Mouse (Mus musculus): Measurements from ENCODE around the gene Pccb.

Pccb gene

DNA sequence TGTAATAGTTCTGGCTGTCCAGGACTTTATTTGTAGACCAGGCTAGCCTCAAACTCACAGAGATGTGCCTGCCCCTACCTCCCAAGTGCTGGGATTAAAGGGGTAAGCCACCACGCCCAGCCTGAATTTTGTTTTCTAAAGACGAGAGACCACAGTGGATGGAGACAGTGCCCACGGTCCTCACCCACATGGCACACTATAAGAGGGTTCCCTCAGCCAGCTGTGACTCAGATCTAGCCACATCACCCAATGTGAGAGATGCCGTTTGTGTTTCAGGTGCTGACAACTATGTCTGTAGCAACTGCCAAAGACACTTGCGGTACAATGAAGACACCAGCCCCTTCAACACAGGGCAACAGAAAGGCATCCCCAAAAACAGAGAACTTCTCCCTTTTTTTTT lies 47.7 kb downstream of the Pccb start:
- DNase-seq (ENCODE audit: extremely low spot score, low spot score): no peak

DNA sequence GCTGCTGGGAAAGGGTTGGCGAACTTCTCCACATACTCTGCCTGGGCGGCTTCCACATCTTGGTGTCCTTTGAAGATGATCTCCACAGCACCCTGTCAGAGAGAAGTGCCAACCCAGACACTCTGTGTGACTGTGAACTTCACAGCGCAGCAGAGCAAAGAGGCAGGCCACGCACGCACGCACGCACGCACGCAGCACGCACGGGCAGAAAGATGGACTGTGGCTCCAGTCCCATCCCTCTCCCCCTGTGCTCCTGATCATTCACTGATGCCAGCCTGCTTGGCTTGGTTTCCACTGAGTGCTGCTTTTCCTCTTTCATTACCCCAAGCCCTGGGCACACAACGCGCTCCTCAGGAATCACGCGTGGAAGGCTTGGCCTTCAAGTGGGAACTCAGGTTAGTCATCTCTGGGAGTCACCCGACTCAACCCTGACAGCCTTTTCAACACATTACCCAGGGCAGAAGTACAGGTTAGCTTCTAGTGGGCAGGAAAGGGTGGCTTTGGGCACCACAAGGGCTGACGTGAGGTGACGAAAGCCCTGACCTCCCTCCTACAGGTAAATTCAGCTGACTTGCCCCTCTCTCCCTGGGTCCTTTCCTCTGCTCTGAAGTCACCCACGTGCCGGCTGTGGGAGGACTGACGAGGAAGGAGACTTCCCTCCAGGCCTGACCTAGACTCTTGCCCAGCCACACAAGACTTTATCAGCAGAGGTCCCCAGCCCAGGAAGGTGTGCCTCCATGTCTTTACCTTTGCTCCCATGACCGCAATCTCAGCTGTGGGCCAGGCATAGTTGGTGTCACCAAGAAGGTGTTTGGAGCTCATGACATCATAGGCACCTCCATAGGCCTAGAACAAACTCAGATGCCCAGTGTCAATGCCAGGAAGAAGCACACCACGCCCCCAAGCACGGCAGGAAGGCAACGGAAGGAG lies 50.1 kb downstream of the Pccb start:
- DNase-seq (ENCODE audit: extremely low spot score, low spot score): no peak

- no peak for DNase-seq (ENCODE audit: extremely low spot score, low spot score)
Observed at GRCm38 (mm10) chr9:100982786-100983185, 51.9 kb downstream of the Pccb start.

- no peak for DNase-seq (ENCODE audit: extremely low spot score, low spot score)
Observed at GRCm38 (mm10) chr9:100979260-100979659, 55.4 kb downstream of the Pccb start.

DNA sequence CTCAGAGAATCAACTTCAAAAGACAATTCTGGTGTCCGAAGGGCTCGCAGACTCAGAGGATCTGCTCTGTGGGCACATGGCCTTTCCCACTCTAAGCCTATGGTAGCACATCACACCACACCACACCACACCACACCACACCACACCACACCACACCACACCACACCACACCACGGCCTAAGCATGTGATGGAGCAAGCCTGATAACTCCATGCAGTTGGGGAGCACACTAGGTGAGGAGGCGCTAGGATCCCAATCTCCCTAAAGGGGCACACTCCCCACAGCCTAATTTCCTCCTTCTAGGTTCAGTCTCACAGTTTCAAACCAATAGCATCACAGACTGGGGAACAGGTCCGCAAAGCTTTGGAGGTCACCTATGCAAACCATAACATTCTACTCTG lies 56.0 kb downstream of the Pccb start:
- DNase-seq (ENCODE audit: extremely low spot score, low spot score): no peak

- no peak for DNase-seq (ENCODE audit: extremely low spot score, low spot score)
Observed at GRCm38 (mm10) chr9:100969461-100969860, 65.2 kb downstream of the Pccb start.

DNA sequence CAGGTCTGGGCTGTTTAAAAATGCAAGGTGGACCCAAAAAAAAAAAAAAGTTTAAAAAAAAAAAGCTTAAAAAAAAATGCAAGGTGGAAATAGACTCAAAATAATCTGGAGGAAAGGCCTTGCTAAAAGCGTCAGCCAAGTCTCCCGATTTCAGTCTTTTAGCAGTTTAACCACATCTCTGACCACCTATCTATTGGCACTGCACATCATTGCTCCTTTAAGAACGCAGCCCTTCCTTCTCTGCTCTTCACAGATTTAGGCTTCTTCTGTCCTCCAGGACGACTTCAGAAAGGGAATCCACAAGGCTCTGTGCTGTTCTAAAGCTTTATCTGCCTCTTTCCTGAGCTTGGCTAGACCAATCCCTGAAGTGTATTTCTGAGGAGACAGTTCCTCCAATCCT lies 70.6 kb downstream of the Pccb start:
- no peak for DNase-seq (ENCODE audit: extremely low spot score, low spot score)

DNA sequence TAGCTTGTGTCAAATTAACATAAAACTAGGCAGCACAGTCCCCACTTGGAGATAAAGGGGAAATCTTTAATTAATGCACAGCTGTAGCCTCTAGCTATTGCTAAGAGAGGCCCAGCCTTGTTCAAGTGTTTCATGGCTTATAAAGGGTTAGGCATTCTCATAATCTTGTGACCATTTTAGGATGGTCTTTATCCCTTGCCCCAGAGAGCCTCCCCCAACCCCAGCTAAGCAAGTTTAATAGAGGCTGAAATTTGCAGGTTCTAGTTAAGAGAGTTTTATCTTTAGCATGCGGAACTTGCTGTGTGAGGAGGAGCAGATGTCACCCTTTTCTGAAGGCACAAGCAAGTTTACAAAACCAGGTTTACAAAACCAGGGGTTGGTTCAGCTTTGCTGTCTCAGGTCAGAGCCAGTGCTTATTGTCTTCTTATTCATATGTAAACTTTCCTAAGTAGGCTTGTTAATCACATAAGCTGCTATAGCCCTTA lies 71.2 kb downstream of the Pccb start:
- DNase-seq (ENCODE audit: extremely low spot score, low spot score): no peak

- DNase-seq (ENCODE audit: extremely low spot score, low spot score): no peak
Observed at GRCm38 (mm10) chr9:100962903-100963427, 71.7 kb downstream of the Pccb start.

DNA sequence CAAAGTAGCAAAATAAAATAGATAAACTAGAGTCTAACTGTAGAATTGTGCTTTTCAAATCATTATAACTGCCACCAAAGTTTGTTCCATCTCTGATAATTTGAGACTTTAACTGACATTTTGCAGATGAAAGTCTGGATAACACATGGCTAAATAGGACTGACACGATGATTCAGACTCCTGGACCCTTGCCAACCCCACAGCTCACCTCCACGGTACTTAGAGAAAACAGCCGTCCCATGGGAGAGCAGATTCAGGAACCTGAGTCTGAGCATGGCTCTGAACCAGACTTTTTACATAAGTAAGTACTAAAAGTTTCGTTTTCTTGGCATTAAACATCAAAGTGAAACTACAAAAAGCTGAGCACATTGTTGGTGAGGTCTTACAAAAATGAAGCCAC lies 83.2 kb downstream of the Pccb start:
- no peak for DNase-seq (ENCODE audit: extremely low spot score, low spot score)

DNA sequence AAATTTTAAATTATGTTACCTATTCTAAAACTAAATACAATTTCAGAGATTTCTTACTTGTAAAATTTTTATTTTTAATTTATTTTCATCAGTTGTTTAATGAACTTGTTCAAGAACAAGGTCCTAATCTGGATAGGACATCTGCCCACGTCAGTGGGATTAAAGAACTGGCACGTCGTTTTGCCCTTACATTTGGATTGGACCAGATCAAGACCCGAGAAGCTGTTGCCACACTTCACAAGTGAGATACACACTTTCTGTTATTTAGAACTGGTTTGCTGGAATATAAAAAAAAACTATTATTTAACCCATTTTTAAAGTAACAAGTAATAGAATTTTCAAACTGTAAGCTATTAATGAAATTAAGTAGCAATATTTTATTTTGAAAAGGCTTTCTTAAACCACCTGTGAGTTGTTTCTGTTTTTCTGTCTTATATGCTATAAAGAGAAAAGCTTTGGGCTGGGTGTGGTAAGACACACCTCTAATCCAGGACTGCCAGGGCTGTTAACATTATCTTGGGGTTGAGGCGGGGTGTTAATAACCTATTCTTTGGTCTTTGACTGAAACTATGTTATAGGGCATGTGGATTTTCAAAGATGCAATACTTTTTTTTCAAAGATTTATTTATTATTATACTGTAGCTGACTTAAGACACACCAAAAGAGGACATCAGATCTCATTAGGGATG lies 89.9 kb downstream of the Pccb start:
- no peak for DNase-seq (ENCODE audit: extremely low spot score, low spot score)

DNA sequence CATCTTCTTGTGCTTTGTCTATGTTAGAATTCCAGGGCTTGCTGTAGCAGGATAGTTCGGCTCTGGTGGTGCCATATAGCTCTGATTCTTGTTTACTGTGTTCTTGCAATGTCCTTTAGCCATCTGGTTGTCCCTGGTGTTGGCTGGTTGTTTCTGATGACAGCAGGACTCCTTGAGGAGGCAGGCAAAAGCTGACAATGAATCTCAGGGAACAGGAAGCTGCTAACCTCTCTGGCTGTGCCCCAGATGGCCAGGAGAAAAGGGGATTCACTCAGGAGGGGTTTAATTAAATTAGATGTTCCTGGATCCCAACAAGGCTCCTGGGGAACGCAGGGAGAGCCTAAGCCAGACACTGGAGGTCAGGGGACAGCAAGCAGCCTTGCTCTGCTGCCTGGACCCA lies 92.7 kb downstream of the Pccb start:
- no peak for DNase-seq (ENCODE audit: extremely low spot score, low spot score)
